Mouse (Mus musculus) C2C12 (cell line): ENCODE results near the gene Kcnk13. TPM values are rescaled to one million over a fixed set of nuclear protein-coding genes. Genes with fewer than 3 reads are reported as not detected.

Experiments
- H3K27me3 ChIP-seq: one replicate; pipeline ENCODE4 v1.6.1; 2011; ENCODE audit not compliant: control insufficient read depth, insufficient read depth, insufficient read length
- H3K36me3 ChIP-seq: one replicate; pipeline ENCODE4 v1.6.1; 2011; ENCODE audit not compliant: control insufficient read depth, insufficient read depth
- H3K4me3 ChIP-seq: one replicate; pipeline ENCODE4 v1.5.1; 2011; ENCODE audit warnings: mild to moderate bottlenecking, control low read depth; ENCODE audit not compliant: poor library complexity, insufficient read depth, severe bottlenecking
- H3K79me2 ChIP-seq: one replicate; pipeline ENCODE4 v1.6.1; 2011; ENCODE audit not compliant: control insufficient read depth, insufficient read depth
- H3K79me3 ChIP-seq: one replicate; pipeline ENCODE4 v1.6.1; 2011; ENCODE audit warnings: low read depth, control low read depth
- H3ac ChIP-seq: one replicate; pipeline ENCODE3; 2011; ENCODE audit warnings: low read depth; ENCODE audit not compliant: control insufficient read depth, insufficient read length
- CEBPB ChIP-seq: IDR thresholded peaks from one replicate; pipeline ENCODE4 v1.6.1; 2011; ENCODE audit warnings: low read depth, mild to moderate bottlenecking, control low read depth, moderate library complexity
- CTCF ChIP-seq: IDR thresholded peaks from one replicate; pipeline ENCODE4 v1.5.1; 2011; ENCODE audit not compliant: control insufficient read depth, insufficient read depth, insufficient read length
- FOSL1 ChIP-seq: IDR thresholded peaks from one replicate; pipeline ENCODE4 v1.8.0; 2011; ENCODE audit warnings: mild to moderate bottlenecking, low read length; ENCODE audit not compliant: poor library complexity, insufficient read depth, severe bottlenecking
- MAX ChIP-seq: IDR thresholded peaks from one replicate; pipeline ENCODE4 v1.6.1; 2011; ENCODE audit warnings: mild to moderate bottlenecking, control low read depth
- MYOD1 ChIP-seq: IDR thresholded peaks from one replicate; pipeline ENCODE4 v1.6.1; 2011; ENCODE audit warnings: low read depth; ENCODE audit not compliant: control insufficient read depth, insufficient read length
- MYOG ChIP-seq: IDR thresholded peaks from one replicate; pipeline ENCODE4 v1.6.1; 2011; ENCODE audit not compliant: control insufficient read depth, insufficient read length; ENCODE audit errors: extremely low read depth
- USF1 ChIP-seq: IDR thresholded peaks from one replicate; pipeline ENCODE4 v1.6.1; 2011; ENCODE audit warnings: low read depth, mild to moderate bottlenecking, control low read depth, moderate library complexity
- polyA plus RNA-seq: library from polyadenylated mRNA; unstranded; fragments of >200 nt; fragmentation: generic; extraction: Trizol; gene quantifications from one replicate; pipeline ENCODE4 v1.2.1, GENCODE M21; 2012; ENCODE audit warnings: missing spikeins

The Kcnk13 gene
- polyA plus RNA-seq, 1 experiment: not detected

- H3K79me3 ChIP-seq: no peaks in the 10 kb centered on the region
- H3K79me2 ChIP-seq: no peaks in the 10 kb centered on the region
- no peaks in the 10 kb centered on the region for H3K27me3 ChIP-seq
- no peak overlapping the region for H3K4me3 ChIP-seq
- TF ChIP-seq MYOG (no peak), USF1 (no peak), CEBPB (no peak), MYOD1 (no peak), CTCF (no peak), MAX (no peak), FOSL1 (no peak)
- no peak overlapping the region for H3ac ChIP-seq
- H3K36me3 ChIP-seq: peaks cover 14% of the 10 kb centered on the region
These were observed 40.6 kb upstream of the Kcnk13 start for GRCm38 (mm10) chr12:99923703-99924102.

- Histone ChIP-seq H3K79me3 (no peaks in the 10 kb centered on the region), H3K27me3 (no peaks in the 10 kb centered on the region), H3K79me2 (no peaks in the 10 kb centered on the region), H3K36me3 (peaks cover 4% of the 10 kb centered on the region), H3ac (no peak overlapping the region), H3K4me3 (no peak overlapping the region)
- no peak for TF ChIP-seq USF1
These were observed 36.0 kb upstream of the Kcnk13 start for GRCm38 (mm10) chr12:99928311-99928710.

- no peaks in the 10 kb centered on the region for H3K27me3 ChIP-seq
- no peak overlapping the region for H3ac ChIP-seq
- H3K4me3 ChIP-seq: no peak overlapping the region
- peaks cover 4% of the 10 kb centered on the region for H3K36me3 ChIP-seq
- TF ChIP-seq FOSL1 (no peak), CTCF (no peak), MYOG (no peak), MYOD1 (no peak), MAX (no peak), CEBPB (no peak), USF1 (no peak)
- H3K79me3 ChIP-seq: no peaks in the 10 kb centered on the region
- H3K79me2 ChIP-seq: no peaks in the 10 kb centered on the region
These were observed 35.1 kb upstream of the Kcnk13 start for GRCm38 (mm10) chr12:99929160-99929559.

- Histone ChIP-seq H3K79me3 (no peaks in the 10 kb centered on the region), H3K79me2 (no peaks in the 10 kb centered on the region), H3K36me3 (peaks cover 4% of the 10 kb centered on the region), H3K4me3 (no peak overlapping the region), H3ac (no peak overlapping the region), H3K27me3 (no peaks in the 10 kb centered on the region)
- TF ChIP-seq CEBPB (no peak), MYOG (no peak), MYOD1 (no peak), FOSL1 (no peak)
These were observed 32.1 kb upstream of the Kcnk13 start for GRCm38 (mm10) chr12:99932245-99932644.

GRCm38 (mm10) chr12:99933630-99934029 is 30.7 kb upstream of the Kcnk13 start:
- Histone ChIP-seq H3ac (no peak overlapping the region), H3K4me3 (no peak overlapping the region), H3K36me3 (peaks cover 4% of the 10 kb centered on the region), H3K27me3 (no peaks in the 10 kb centered on the region), H3K79me2 (no peaks in the 10 kb centered on the region), H3K79me3 (no peaks in the 10 kb centered on the region)
- TF ChIP-seq FOSL1: no peak
- TF ChIP-seq MAX: no peak
- no peak for TF ChIP-seq USF1
- TF ChIP-seq MYOD1: no peak
- no peak for TF ChIP-seq CEBPB
- no peak for TF ChIP-seq MYOG
- TF ChIP-seq CTCF: no peak

GRCm38 (mm10) chr12:99935403-99935802 is 28.9 kb upstream of the Kcnk13 start:
- Histone ChIP-seq H3K27me3 (no peaks in the 10 kb centered on the region), H3K79me3 (no peaks in the 10 kb centered on the region), H3K36me3 (peaks cover 4% of the 10 kb centered on the region), H3K79me2 (no peaks in the 10 kb centered on the region), H3ac (no peak overlapping the region), H3K4me3 (no peak overlapping the region)
- TF ChIP-seq MYOD1 (no peak), FOSL1 (no peak), MAX (no peak), CEBPB (no peak), CTCF (no peak), MYOG (no peak), USF1 (no peak)
